Mouse (Mus musculus) ES-E14 (cell line): ENCODE measurements around the gene Gm973. TPM values are rescaled to one million over a fixed set of nuclear protein-coding genes. Genes with fewer than 3 reads are reported as not detected.

ENCODE experiments used
- DNase-seq: peaks from one replicate; pipeline ENCODE4 v3.0.0-alpha.2; 2013; ENCODE audit warnings: low read depth, low spot score
- H3K27ac ChIP-seq: 2 replicates; pipeline ENCODE4 v1.5.1; 2012; ENCODE audit warnings: low read depth, mild to moderate bottlenecking, low read length, moderate library complexity, mixed read lengths; ENCODE audit not compliant: poor library complexity, insufficient read depth, severe bottlenecking
- H3K36me3 ChIP-seq: 2 replicates; pipeline ENCODE4 v1.6.1; 2012; ENCODE audit warnings: mild to moderate bottlenecking, low read length, moderate library complexity, mixed read lengths; ENCODE audit not compliant: control insufficient read depth, poor library complexity, insufficient read depth, severe bottlenecking
- H3K4me1 ChIP-seq, 2 experiments: fragments of 150-350 bp in 1 of 2; sonication (generic) in 1 of 2; 2 replicates each; pipeline ENCODE4 v1.6.1; 2012; ENCODE audit warnings: low read length in 2 of 2, mild to moderate bottlenecking in 1 of 2, mixed read lengths in 1 of 2; ENCODE audit not compliant: control insufficient read depth in 2 of 2, insufficient read depth in 2 of 2, poor library complexity in 1 of 2
- H3K4me3 ChIP-seq, 2 experiments: fragments of 150-350 bp in 1 of 2; sonication (generic) in 1 of 2; 2 replicates each; pipeline ENCODE4 v1.5.1; 2012; ENCODE audit warnings: low read length in 2 of 2, low read depth in 1 of 2, mild to moderate bottlenecking in 1 of 2, mixed read lengths in 1 of 2; ENCODE audit not compliant: insufficient read depth in 1 of 2, poor library complexity in 1 of 2, severe bottlenecking in 1 of 2
- H3K9ac ChIP-seq: 2 replicates; pipeline ENCODE4 v1.6.1; 2012; ENCODE audit warnings: low read depth, mild to moderate bottlenecking, low read length, mixed read lengths; ENCODE audit not compliant: poor library complexity, insufficient read depth, severe bottlenecking
- H3K9me3 ChIP-seq: fragments of 150-350 bp; sonication (generic); 2 replicates; pipeline ENCODE4 v1.6.1; 2012; ENCODE audit warnings: low read depth, mild to moderate bottlenecking, low read length; ENCODE audit not compliant: control insufficient read depth, insufficient read depth
- CHD2 ChIP-seq: IDR thresholded peaks from 2 replicates; pipeline ENCODE4 v1.6.1; 2014; ENCODE audit warnings: mild to moderate bottlenecking, low read depth, low read length, inconsistent platforms
- HCFC1 ChIP-seq: IDR thresholded peaks from 2 replicates; pipeline ENCODE4 v1.6.1; 2012; ENCODE audit warnings: low read length, inconsistent platforms, borderline replicate concordance; ENCODE audit not compliant: insufficient read depth
- MAFK ChIP-seq: IDR thresholded peaks from 2 replicates; pipeline ENCODE4 v1.6.1; 2014; ENCODE audit warnings: mild to moderate bottlenecking, low read depth, low read length, inconsistent platforms; ENCODE audit not compliant: insufficient read depth
- ZC3H11A ChIP-seq: IDR thresholded peaks from 2 replicates; pipeline ENCODE4 v1.6.1; 2012; ENCODE audit warnings: low read depth, mild to moderate bottlenecking, inconsistent platforms, low read length, borderline replicate concordance
- ZNF384 ChIP-seq: IDR thresholded peaks from 2 replicates; pipeline ENCODE4 v1.6.1; 2012; ENCODE audit warnings: low read depth, low read length, inconsistent platforms
- in situ Hi-C, 2 experiments: fragments of 600-800 bp; cut with MboI; formaldehyde crosslinking; loops; one replicate each; pipeline ENCODE4 v1.15.1; 2025; ENCODE audit warnings: low sequenced_read_pairs in 2 of 2, inconsistent platforms in 1 of 2; ENCODE audit not compliant: unreplicated experiment in 2 of 2
- total RNA-seq: library from RNA; depleted of rRNA; stranded (reverse); fragments of 300-350 nt; gene quantifications from 2 replicates; pipeline ENCODE4 v1.2.3, GENCODE M21; 2012

Gene Gm973
- total RNA-seq, 1 experiment, result 5.8 TPM

DNA sequence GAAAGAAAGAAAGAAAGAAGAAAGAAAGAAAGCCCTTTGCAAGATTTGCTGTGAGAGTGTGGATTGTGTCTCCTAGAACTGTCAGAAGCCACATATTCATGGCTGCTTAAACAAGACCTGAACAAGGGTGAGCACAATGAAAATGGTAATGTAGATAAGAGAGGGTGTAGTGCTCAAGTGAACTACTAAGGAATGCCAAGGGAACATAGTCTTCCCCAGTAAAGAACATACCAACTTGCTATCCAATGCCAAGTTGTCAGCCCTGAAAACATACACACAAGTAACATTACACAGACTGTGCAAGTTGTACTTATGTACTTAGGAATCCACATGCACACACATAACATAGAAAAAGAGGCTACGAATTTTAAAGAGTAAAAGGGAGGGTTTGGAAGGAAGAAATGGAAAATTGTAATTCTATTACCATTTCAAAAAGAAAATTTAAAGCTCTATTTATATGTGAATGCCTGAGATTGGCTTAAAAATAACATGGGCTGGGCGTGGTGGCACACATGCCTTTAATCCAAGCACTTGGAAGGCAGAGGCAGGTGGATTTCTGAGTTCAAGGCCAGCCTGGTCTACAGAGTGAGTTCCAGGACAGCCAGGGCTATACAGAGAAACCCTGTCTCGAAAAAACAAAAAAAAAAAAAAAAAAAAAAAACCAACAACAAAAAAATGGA, 147.5 kb downstream of the Gm973 start:
- H3K9me3 ChIP-seq, result no peaks in the 10 kb centered on the region
- H3K36me3 ChIP-seq, result no peaks in the 10 kb centered on the region; the same call in 1 of the 2 replicates
- no peak for DNase-seq
- H3K9ac ChIP-seq, result no peak overlapping the region
- peaks cover 4 to 15% of the 10 kb centered on the region in 2 experiments; a peak in 3 of 4 replicates for H3K4me1 ChIP-seq
- in situ Hi-C loops, result no loop called here
- H3K4me3 ChIP-seq, result no peak overlapping the region; a peak in 1 of 4 replicates
- TF ChIP-seq HCFC1 (no peak), CHD2 (no peak), MAFK (no peak), ZC3H11A (no peak)
- H3K27ac ChIP-seq, result no peak overlapping the region; the same call in 1 of the 2 replicates

DNA sequence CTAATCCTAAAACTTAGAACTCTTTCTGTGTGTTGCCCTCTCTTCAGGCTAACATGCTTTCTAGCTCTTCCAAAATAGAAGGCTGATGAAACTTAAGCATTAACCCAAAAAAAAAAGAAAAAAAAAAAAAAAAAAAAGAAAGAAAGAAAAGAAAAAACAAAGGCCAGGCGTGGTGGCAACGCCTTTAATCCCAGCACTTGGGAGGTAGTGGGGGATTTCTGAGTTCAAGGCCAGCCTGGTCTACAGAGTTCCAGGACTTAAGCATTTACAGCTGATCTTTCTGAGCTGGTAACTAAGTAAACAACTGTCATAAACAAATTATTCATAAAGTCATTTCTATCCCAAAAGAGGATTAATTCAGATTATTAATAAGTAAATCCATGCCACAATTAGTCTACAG, 152.8 kb downstream of the Gm973 start:
- no peaks in the 10 kb centered on the region; the same call in 1 of the 2 replicates for H3K36me3 ChIP-seq
- no peaks in the 10 kb centered on the region for H3K9me3 ChIP-seq
- TF ChIP-seq ZNF384, result peak; percentile 59; the same call in 1 of the 2 replicates
- no peak for TF ChIP-seq ZC3H11A
- no peak overlapping the region; the same call in 1 of the 2 replicates for H3K27ac ChIP-seq
- no peak for DNase-seq
- in situ Hi-C loops, result no loop called here
- peaks cover 0 to 17% of the 10 kb centered on the region in 2 experiments; a peak in 3 of 4 replicates for H3K4me1 ChIP-seq
- peak overlapping the region; percentile 44 to 99; a peak in 3 of 4 replicates for H3K4me3 ChIP-seq
- no peak overlapping the region; the same call in 1 of the 2 replicates for H3K9ac ChIP-seq

DNA sequence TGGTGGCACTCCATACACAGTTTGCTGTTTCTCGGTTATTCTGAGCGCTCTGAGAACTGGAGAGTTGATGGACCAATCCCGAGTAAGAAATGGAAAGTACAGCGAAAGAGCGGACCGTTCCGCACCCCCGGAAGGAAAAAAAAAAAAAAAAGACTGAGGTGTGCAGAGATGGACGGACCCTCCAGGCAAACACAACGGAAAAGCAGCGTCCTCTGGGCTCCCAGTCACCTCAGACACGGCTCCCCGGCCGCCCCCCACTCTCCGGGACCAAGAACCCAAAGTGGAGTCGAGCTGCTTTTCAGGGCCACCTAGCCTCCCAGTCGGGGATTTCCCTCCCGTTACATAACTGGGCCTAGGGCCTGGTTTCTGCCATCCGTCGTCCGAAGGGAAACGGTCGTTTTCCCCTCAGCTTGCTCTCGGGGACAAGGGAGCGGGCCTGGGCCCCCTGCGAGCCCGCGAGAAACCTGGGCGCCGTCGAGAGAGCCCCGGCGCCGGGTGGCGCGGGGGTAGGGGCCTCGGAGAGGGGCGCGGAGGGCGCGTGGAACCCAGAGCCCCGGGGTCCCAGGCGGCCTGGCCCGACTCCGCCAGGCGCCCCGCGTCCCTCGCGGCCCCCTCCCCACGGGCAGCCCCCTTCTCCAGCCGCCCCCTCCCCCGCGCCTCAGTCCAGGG, 154.0 kb downstream of the Gm973 start:
- Histone ChIP-seq H3K9ac (peak overlapping the region; percentile 90), H3K9me3 (no peaks in the 10 kb centered on the region), H3K4me3 (peak overlapping the region; percentile 77 to 99), H3K36me3 (no peaks in the 10 kb centered on the region; the same call in 1 of the 2 replicates), H3K27ac (peak overlapping the region; percentile 89), H3K4me1 (peaks cover 0 to 10% of the 10 kb centered on the region in 2 experiments; a peak in 3 of 4 replicates)
- in situ Hi-C loops, result no loop called here
- TF ChIP-seq ZNF384, result peak; percentile 90
- no peak for TF ChIP-seq ZC3H11A
- TF ChIP-seq CHD2, result no peak
- TF ChIP-seq HCFC1, result no peak; the same call in 1 of the 2 replicates
- TF ChIP-seq MAFK, result no peak
- DNase-seq, result no peak

DNA sequence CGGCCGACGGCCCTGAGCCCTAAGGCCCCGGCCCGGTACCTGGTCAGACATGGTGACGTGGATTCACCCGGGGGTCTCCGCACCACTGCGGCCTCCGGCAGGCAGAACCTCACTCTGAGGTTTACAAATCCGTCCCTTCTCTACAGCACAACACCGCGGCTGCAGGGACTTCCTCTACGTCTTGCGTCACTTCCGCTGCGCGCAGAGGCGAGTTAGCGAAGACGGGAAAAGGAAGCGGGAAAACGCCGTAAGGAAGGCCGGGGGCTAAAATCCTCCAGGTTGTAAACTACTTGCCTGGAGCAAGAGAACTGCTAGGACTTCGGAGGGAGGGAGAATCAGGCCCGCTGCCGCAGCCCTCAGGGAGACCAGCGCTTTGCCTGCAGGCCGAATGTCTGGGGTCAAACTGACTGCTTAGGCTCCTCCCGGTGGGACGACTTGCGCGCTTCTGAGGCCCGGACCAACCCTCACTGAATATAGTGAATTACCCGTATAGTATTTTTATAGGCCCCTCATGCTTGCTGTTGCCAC, 154.6 kb downstream of the Gm973 start, which contains the start of gene Sumo1:
Gene Sumo1 (minus strand): TSS at position 194 of the 528 bp plus-strand sequence.
- DNase-seq, result peak; percentile 91
- peak within 1 kb of the TSS; percentile 89 for H3K27ac ChIP-seq
- H3K4me1 ChIP-seq, result peaks cover 0 to 10% of the 10 kb centered on the region in 2 experiments; a peak in 2 of 4 replicates
- no peaks in the 10 kb centered on the region for H3K9me3 ChIP-seq
- H3K4me3 ChIP-seq, result peak within 1 kb of the TSS; percentile 77 to 99
- H3K9ac ChIP-seq, result peak within 1 kb of the TSS; percentile 90
- no peaks in the 10 kb centered on the region; the same call in 1 of the 2 replicates for H3K36me3 ChIP-seq
- in situ Hi-C loops, result no loop called here
- TF ChIP-seq ZC3H11A (no peak), ZNF384 (no peak), CHD2 (no peak), HCFC1 (peak; percentile 36; the same call in 1 of the 2 replicates)
